Mouse (Mus musculus) MEL (cell line): ENCODE measurements around the gene Tspan18.

Source experiments
- CHD2 ChIP-seq: IDR thresholded peaks from 2 replicates; pipeline ENCODE4 v1.6.1; 2011; ENCODE audit warnings: low read length, improper control_type of control experiment
- EP300 ChIP-seq, 2 experiments: IDR thresholded peaks; 2 replicates each; pipeline ENCODE4 v1.6.1; 2011; ENCODE audit warnings: improper control_type of control experiment in 2 of 2, low read length in 2 of 2, low read depth in 1 of 2, mild to moderate bottlenecking in 1 of 2
- GABPA ChIP-seq: IDR thresholded peaks from 2 replicates; pipeline ENCODE4 v1.6.1; 2012; ENCODE audit warnings: low read depth, mild to moderate bottlenecking, inconsistent platforms, low read length, improper control_type of control experiment, moderate library complexity
- HCFC1 ChIP-seq: IDR thresholded peaks from 2 replicates; pipeline ENCODE4 v1.6.1; 2012; ENCODE audit warnings: low read depth, mild to moderate bottlenecking, inconsistent platforms, low read length, improper control_type of control experiment, moderate library complexity
- POLR2A ChIP-seq, 2 experiments: IDR thresholded peaks; 2 replicates each; pipeline ENCODE4 v1.6.1; 2011 to 2012; ENCODE audit warnings: low read length in 2 of 2, mild to moderate bottlenecking in 2 of 2, control low read depth in 1 of 2, improper control_type of control experiment in 1 of 2, low read depth in 1 of 2, moderate library complexity in 1 of 2; ENCODE audit not compliant: control insufficient read depth in 1 of 2, insufficient read depth in 1 of 2, poor library complexity in 1 of 2
- TCF12 ChIP-seq: IDR thresholded peaks from 2 replicates; pipeline ENCODE4 v1.6.1; 2014; ENCODE audit warnings: low read depth, mild to moderate bottlenecking, inconsistent platforms, low read length, improper control_type of control experiment, moderate library complexity
- USF2 ChIP-seq, 2 experiments: IDR thresholded peaks; 2 replicates each; pipeline ENCODE4 v1.6.1; 2011 to 2012; ENCODE audit warnings: improper control_type of control experiment in 2 of 2, low read length in 2 of 2, borderline replicate concordance in 1 of 2, inconsistent platforms in 1 of 2, low read depth in 1 of 2, mild to moderate bottlenecking in 1 of 2; ENCODE audit not compliant: insufficient read depth in 1 of 2

DNA sequence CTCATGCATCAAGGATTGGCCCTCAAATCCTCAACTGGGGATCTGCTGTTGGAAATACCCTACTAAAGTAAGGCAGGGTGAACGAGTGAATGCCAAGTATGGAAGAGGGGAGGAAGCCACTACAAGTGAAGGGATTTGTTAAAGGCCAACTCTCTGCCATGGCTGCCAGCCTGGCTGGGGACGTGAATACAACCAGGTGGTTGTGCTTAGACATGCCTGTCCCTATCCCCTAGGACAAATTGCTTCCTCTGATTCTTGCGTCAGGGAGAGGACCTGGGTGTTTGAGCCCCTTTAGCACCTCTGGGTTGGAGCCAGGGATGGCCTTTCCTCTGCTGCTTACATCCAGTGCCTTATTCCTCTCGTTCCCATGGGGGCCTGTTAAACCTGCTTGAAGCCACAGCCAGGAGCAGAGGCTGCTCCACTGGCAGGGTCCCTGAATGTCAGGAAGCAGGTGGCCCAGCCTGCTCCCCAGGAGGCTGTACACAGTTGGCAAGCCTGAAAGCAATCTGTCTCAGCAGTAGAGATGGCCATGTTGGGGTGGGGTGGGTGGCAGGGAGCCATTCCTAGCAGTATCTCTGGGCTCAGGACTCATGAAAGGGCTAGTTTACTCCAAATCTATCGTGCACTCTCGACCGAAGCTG, 6.3 kb downstream of the Tspan18 start:
- TF ChIP-seq POLR2A (IDR thresholded peaks at IDR 0.05; ENCODE audit: control insufficient read depth in 1 of 2, insufficient read depth in 1 of 2, low read depth in 1 of 2, low read length in 2 of 2, poor library complexity in 1 of 2) (no peak), CHD2 (no peak), USF2 (IDR thresholded peaks at IDR 0.05; ENCODE audit: borderline replicate concordance in 1 of 2, insufficient read depth in 1 of 2, low read depth in 1 of 2, low read length in 2 of 2) (no peak), GABPA (no peak), TCF12 (no peak), EP300 (IDR thresholded peaks at IDR 0.05; ENCODE audit: low read depth in 1 of 2, low read length in 2 of 2) (no peak), HCFC1 (no peak)
